Mouse (Mus musculus) adrenal gland, postnatal 36 days (tissue): ENCODE measurements around the gene Smad9. TPM values are rescaled to one million over a fixed set of nuclear protein-coding genes. Genes with fewer than 3 reads are reported as not detected.

ENCODE experiments used
- DNase-seq, 2 experiments: peaks; one replicate each; pipeline ENCODE4 v3.0.0; 2021; ENCODE audit warnings: mixed read lengths in 1 of 2
- total RNA-seq, 2 experiments: library from RNA; stranded (reverse); gene quantifications; 2 replicates each; pipeline ENCODE4 v1.2.3; 2021

Smad9 gene
- total RNA-seq, 2 experiments from 2014 or later: 21.8 to 36.3 TPM

GRCm38 (mm10) chr3:54807666-54808217, 52.4 kb downstream of the Smad9 start, which contains the start of gene Rfxap:
Gene Rfxap, minus strand, starts transcription at chr3:54807791.
- peak; percentile 96 to 98 for DNase-seq

DNA sequence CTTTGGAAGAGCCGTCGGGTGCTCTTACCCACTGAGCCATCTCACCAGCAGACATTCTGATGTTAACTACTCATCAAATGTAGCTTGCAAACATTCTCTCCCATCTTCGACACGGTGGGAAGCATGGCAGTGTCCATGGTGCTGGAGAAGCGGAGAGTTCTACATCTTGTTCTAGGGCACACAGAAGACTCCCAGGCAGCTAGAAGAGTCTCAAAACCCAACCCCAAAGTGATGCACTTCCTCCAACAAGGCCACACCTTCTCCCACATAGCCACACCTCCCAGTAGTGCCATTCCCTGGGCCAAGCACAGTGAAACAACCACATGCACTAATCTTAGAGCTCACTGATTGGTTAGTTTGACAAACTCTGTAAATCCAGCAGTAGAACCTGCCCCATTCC, 53.7 kb downstream of the Smad9 start:
- DNase-seq: no peak

GRCm38 (mm10) chr3:54811616-54812015, 56.2 kb downstream of the Smad9 start:
- no peak for DNase-seq

DNA sequence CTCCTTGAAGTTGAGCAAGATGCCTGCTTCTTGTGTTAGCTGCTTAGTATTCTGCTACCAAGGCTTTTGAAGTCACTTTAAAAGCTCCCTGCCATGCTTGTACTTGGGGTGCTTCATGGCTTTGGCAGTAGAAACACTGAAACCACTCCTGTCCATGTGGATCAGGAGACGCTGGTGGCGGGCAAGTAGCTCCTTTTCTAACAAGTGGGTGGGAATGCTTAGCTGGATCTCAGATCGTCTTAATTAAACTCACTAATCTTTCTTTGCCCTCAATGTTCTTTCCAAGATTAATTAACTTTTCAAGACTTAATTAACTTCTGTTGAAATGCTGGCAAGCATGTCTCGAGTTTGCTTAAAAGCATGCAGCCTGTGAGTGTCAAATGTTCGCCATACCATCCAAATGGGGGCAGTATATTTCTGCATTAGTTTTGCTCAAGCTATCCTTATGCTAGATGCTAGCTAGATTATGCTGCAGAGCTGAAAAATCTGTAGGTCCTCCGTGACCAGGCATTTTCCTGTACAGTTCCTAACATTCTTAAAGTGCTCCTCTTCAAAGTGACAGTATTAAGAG, 58.1 kb downstream of the Smad9 start:
- DNase-seq: no peak

DNA sequence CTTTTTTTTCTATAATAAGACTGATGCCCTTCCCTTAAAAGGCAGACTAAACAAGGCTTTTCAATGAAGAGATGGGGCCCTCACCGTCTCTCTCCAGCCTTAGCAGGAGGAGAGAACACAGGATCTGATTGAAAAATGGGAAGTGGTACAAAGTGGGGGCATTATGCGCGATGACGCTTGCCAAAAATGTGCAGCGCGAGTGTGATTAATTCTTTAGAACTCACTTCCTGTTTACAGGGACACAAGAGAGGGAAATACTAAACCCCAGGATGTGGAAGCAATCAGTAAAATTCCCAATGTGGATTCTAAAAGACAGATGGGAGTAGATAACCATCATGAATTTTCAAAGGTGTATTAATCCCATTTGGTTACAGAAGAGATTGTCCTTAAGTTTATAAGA, 59.2 kb downstream of the Smad9 start:
- DNase-seq: no peak

GRCm38 (mm10) chr3:54815292-54815691, 59.9 kb downstream of the Smad9 start:
- DNase-seq: peak; percentile 44 to 53

- DNase-seq: no peak
Observed at GRCm38 (mm10) chr3:54822526-54822925, 67.1 kb downstream of the Smad9 start.

- DNase-seq: no peak
Observed at GRCm38 (mm10) chr3:54832491-54832890, 77.1 kb downstream of the Smad9 start.

DNA sequence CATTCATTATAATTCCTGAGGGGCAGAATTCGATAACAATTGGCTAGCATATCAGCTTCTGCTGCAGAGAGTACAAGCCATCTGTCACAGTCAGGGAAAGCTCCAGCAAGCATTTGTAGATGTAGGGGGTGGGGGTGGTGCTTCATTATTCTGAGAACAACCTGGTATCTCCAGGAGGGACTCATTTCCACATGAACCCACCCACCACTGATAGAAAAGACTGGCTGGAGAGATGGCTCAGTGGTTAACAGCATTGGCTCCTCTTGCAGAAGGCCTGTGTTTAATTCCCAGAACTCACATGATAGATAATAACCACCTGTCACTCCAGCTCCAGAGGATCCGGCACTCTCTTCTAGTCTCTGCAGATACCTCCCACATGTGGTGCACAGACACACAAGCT, 80.0 kb downstream of the Smad9 start:
- no peak for DNase-seq

Other genes starting within 250 kb of the Smad9 start
- gene Supt20, start 62.8 kb upstream of the Smad9 start, total RNA-seq: 10 to 100 TPM; 37.7 to 51.7 TPM
- not detected for gene Gm21958, start 41.2 kb upstream of the Smad9 start, total RNA-seq
- gene Exosc8, start 20.2 kb upstream of the Smad9 start, total RNA-seq: 10 to 100 TPM; 29.5 to 41.6 TPM
- 10 to 100 TPM; 41.1 to 50.1 TPM for gene Alg5, start 20.0 kb upstream of the Smad9 start, total RNA-seq
- 10 to 100 TPM; 27.9 to 44.1 TPM for gene Rfxap, start 52.2 kb downstream of the Smad9 start, total RNA-seq
- not detected for gene Sertm1, start 160.3 kb downstream of the Smad9 start, total RNA-seq